Mouse (Mus musculus) cerebellum, adult 2 months (tissue): Measurements from ENCODE around the gene Kif2b. TPM values are rescaled to one million over a fixed set of nuclear protein-coding genes. Genes with fewer than 3 reads are reported as not detected.
A peak's percentile ranks its signal among the peaks of the same experiment; 100 is the strongest.

Source experiments
- DNase-seq, 2 experiments: peaks; one replicate each; pipeline ENCODE4 v3.0.0; 2021
- H3K27ac ChIP-seq: fragments of 200-500 bp; 2 replicates; pipeline ENCODE4 v1.5.1; 2012; ENCODE audit warnings: low read length, control low read depth, inconsistent platforms; ENCODE audit not compliant: insufficient read depth
- H3K27me3 ChIP-seq: fragments of 200-500 bp; 2 replicates; pipeline ENCODE4 v1.6.1; 2012; ENCODE audit warnings: inconsistent platforms, mild to moderate bottlenecking, low read length, moderate library complexity; ENCODE audit not compliant: control insufficient read depth, insufficient read depth
- H3K4me1 ChIP-seq: fragments of 200-500 bp; 2 replicates; pipeline ENCODE4 v1.6.1; 2011; ENCODE audit warnings: low read length; ENCODE audit not compliant: control insufficient read depth, insufficient read depth
- H3K4me3 ChIP-seq: fragments of 200-500 bp; replicated peaks from 2 replicates; pipeline ENCODE3; 2011; ENCODE audit warnings: mild to moderate bottlenecking, low read depth, low read length, control low read depth; ENCODE audit not compliant: insufficient read depth
- CTCF ChIP-seq: fragments of 200-500 bp; IDR thresholded peaks from 2 replicates; pipeline ENCODE4 v1.5.1; 2011; ENCODE audit warnings: low read depth, mild to moderate bottlenecking, control low read depth, low read length, moderate library complexity, borderline replicate concordance; ENCODE audit not compliant: insufficient read depth
- POLR2A ChIP-seq: fragments of 200-500 bp; IDR thresholded peaks from 2 replicates; pipeline ENCODE4 v1.6.1; 2011; ENCODE audit warnings: low read length, control low read depth, borderline replicate concordance; ENCODE audit not compliant: insufficient read depth
- WGBS: fragments of 180-500 bp; shearing (Covaris S2); methylation state at CpG from one replicate; pipeline ENCODE4 v1.1.7; 2018; 5-methylcytosine and 5-hydroxymethylcytosine counted together
- polyA plus RNA-seq: library from polyadenylated mRNA; depleted of rRNA; stranded (reverse); fragments of >200 nt; gene quantifications from 2 replicates; pipeline ENCODE4 v1.2.3, GENCODE M21; 2012; rRNA removed

Kif2b gene
- not detected in 2 replicates for polyA plus RNA-seq

- Histone ChIP-seq H3K27me3 (no peaks in the 10 kb centered on the region), H3K27ac (no peak within 1 kb of the TSS), H3K4me3 (no peak within 1 kb of the TSS), H3K4me1 (no peaks in the 10 kb centered on the region)
- no peak for TF ChIP-seq CTCF
- TF ChIP-seq POLR2A, result no peak
- WGBS, result 54% methylated on average over 9 of the region's 9 CpGs
- DNase-seq, result no peak
Measured at GRCm38 (mm10) chr11:91577317-91577716, at the start of gene Kif2b. Gene Kif2b, minus strand, starts transcription at chr11:91577558.

- Histone ChIP-seq H3K27me3 (no peaks in the 10 kb centered on the region), H3K4me1 (no peaks in the 10 kb centered on the region), H3K4me3 (no peak overlapping the region), H3K27ac (no peak overlapping the region)
- 6% methylated on average over 3 of the region's 3 CpGs for WGBS
- peak in 1 of 2 experiments; percentile 3 for DNase-seq
- TF ChIP-seq CTCF (no peak), POLR2A (no peak)
Measured at GRCm38 (mm10) chr11:91593088-91593487, 15.7 kb upstream of the Kif2b start.

- TF ChIP-seq CTCF (no peak), POLR2A (no peak)
- no peak overlapping the region for H3K27ac ChIP-seq
- no peak for DNase-seq
- H3K27me3 ChIP-seq, result no peaks in the 10 kb centered on the region
- WGBS, result 89% methylated on average over 19 of the region's 19 CpGs
- H3K4me3 ChIP-seq, result no peak overlapping the region
- H3K4me1 ChIP-seq, result no peaks in the 10 kb centered on the region
Measured at GRCm38 (mm10) chr11:91576856-91577255, 502 bp downstream of the Kif2b start.

GRCm38 (mm10) chr11:91575406-91575805 lies 2.0 kb downstream of the Kif2b start:
- 23% methylated on average over 8 of the region's 8 CpGs for WGBS
- Histone ChIP-seq H3K27ac (no peak overlapping the region), H3K4me1 (no peaks in the 10 kb centered on the region), H3K4me3 (no peak overlapping the region), H3K27me3 (no peaks in the 10 kb centered on the region)
- TF ChIP-seq POLR2A (no peak), CTCF (no peak)
- DNase-seq, result no peak

- DNase-seq, result no peak
- H3K27ac ChIP-seq, result no peak overlapping the region
- no peak for TF ChIP-seq CTCF
- no peak for TF ChIP-seq POLR2A
- H3K4me1 ChIP-seq, result no peaks in the 10 kb centered on the region
- no peak overlapping the region for H3K4me3 ChIP-seq
- WGBS, result 79% methylated on average over 3 of the region's 3 CpGs
- H3K27me3 ChIP-seq, result no peaks in the 10 kb centered on the region
Measured at GRCm38 (mm10) chr11:91574477-91574876, 2.9 kb downstream of the Kif2b start.

GRCm38 (mm10) chr11:91530737-91531136 lies 46.6 kb downstream of the Kif2b start:
- no peak overlapping the region for H3K27ac ChIP-seq
- TF ChIP-seq CTCF (no peak), POLR2A (no peak)
- 51% methylated on average over 4 of the region's 4 CpGs for WGBS
- no peaks in the 10 kb centered on the region for H3K4me1 ChIP-seq
- H3K4me3 ChIP-seq, result no peak overlapping the region
- DNase-seq, result no peak
- H3K27me3 ChIP-seq, result no peaks in the 10 kb centered on the region
